Mouse (Mus musculus): ENCODE data around the gene Fam229a. TPM values are rescaled to one million over a fixed set of nuclear protein-coding genes. Genes with fewer than 3 reads are reported as not detected.

Gene Fam229a
- polyA plus RNA-seq, 1 experiment from 2014 or later = 0.39 TPM

Other genes with a start within 250 kb of the Fam229a start
- 3.8 and 4.7 TPM in 2 replicates for gene C77080, start 229.8 kb upstream of the Fam229a start, polyA plus RNA-seq (2015; fragmentation: Nextera tagmentation; extraction: Ambion mirVana)
- 0.31 and 0.38 TPM in 2 replicates for gene Sync, start 203.6 kb upstream of the Fam229a start, polyA plus RNA-seq (2015; fragmentation: Nextera tagmentation; extraction: Ambion mirVana)
- 388 and 437 TPM in 2 replicates for gene Rbbp4, start 155.8 kb upstream of the Fam229a start, polyA plus RNA-seq (2015; fragmentation: Nextera tagmentation; extraction: Ambion mirVana)
- 25.8 and 26.0 TPM in 2 replicates for gene Zbtb8os, start 155.5 kb upstream of the Fam229a start, polyA plus RNA-seq (2015; fragmentation: Nextera tagmentation; extraction: Ambion mirVana)
- gene Zbtb8a, start 113.1 kb upstream of the Fam229a start, polyA plus RNA-seq (2015; fragmentation: Nextera tagmentation; extraction: Ambion mirVana) = 17.8 and 18.6 TPM in 2 replicates
- 7.4 and 9.9 TPM in 2 replicates for gene Zbtb8b, start 50.3 kb upstream of the Fam229a start, polyA plus RNA-seq (2015; fragmentation: Nextera tagmentation; extraction: Ambion mirVana)
- gene Bsdc1, start 29.6 kb upstream of the Fam229a start, polyA plus RNA-seq (2015; fragmentation: Nextera tagmentation; extraction: Ambion mirVana) = 43.7 and 46.8 TPM in 2 replicates
- gene Tssk3, start 168 bp upstream of the Fam229a start, polyA plus RNA-seq (2015; fragmentation: Nextera tagmentation; extraction: Ambion mirVana) = 0.51 and 0.76 TPM in 2 replicates
- gene Marcksl1, start 22.4 kb downstream of the Fam229a start, polyA plus RNA-seq (2015; fragmentation: Nextera tagmentation; extraction: Ambion mirVana) = 1,850 and 1,955 TPM in 2 replicates
- 113 and 116 TPM in 2 replicates for gene Hdac1, start 51.5 kb downstream of the Fam229a start, polyA plus RNA-seq (2015; fragmentation: Nextera tagmentation; extraction: Ambion mirVana)
- 7.6 and 11.1 TPM in 2 replicates for gene Lck, start 82.5 kb downstream of the Fam229a start, polyA plus RNA-seq (2015; fragmentation: Nextera tagmentation; extraction: Ambion mirVana)
- gene Fam167b, start 87.4 kb downstream of the Fam229a start, polyA plus RNA-seq (2015; fragmentation: Nextera tagmentation; extraction: Ambion mirVana) = 0.24 and 0.27 TPM in 2 replicates
- 216 and 220 TPM in 2 replicates for gene Eif3i, start 109.5 kb downstream of the Fam229a start, polyA plus RNA-seq (2015; fragmentation: Nextera tagmentation; extraction: Ambion mirVana)
- 139 and 164 TPM in 2 replicates for gene Tmem234, start 109.5 kb downstream of the Fam229a start, polyA plus RNA-seq (2015; fragmentation: Nextera tagmentation; extraction: Ambion mirVana)
- gene Dcdc2b, start 123.1 kb downstream of the Fam229a start, polyA plus RNA-seq (2015; fragmentation: Nextera tagmentation; extraction: Ambion mirVana) = 2.6 and 4.0 TPM in 2 replicates
- 30.7 and 37.0 TPM in 2 replicates for gene Iqcc, start 127.9 kb downstream of the Fam229a start, polyA plus RNA-seq (2015; fragmentation: Nextera tagmentation; extraction: Ambion mirVana)
- 109 and 133 TPM in 2 replicates for gene Ccdc28b, start 132.8 kb downstream of the Fam229a start, polyA plus RNA-seq (2015; fragmentation: Nextera tagmentation; extraction: Ambion mirVana)
- 68.1 and 72.8 TPM in 2 replicates for gene Txlna, start 149.9 kb downstream of the Fam229a start, polyA plus RNA-seq (2015; fragmentation: Nextera tagmentation; extraction: Ambion mirVana)
- 16.4 and 17.9 TPM in 2 replicates for gene Kpna6, start 181.6 kb downstream of the Fam229a start, polyA plus RNA-seq (2015; fragmentation: Nextera tagmentation; extraction: Ambion mirVana)
- 16.1 and 25.0 TPM in 2 replicates for gene Tmem39b, start 205.6 kb downstream of the Fam229a start, polyA plus RNA-seq (2015; fragmentation: Nextera tagmentation; extraction: Ambion mirVana)